Mouse (Mus musculus): ENCODE measurements at regions not wholly inside any gene's neighbourhood (a gene's known extent, or its start where the extent isn't known, plus 50 kb on each side); places are given as distances from the start of the nearest gene placed in this dataset.
"Not testable (repeated sequence)": the region's sequence is repeated elsewhere in the genome, so short reads cannot be mapped to it uniquely, and the experiment has no call there.

GRCm38 (mm10) chr2:92664939-92665338 lies 65.4 kb downstream of the Chst1 start:
- no peak for DNase-seq

GRCm38 (mm10) chr2:92667192-92667591 lies 67.7 kb downstream of the Chst1 start:
- peak; percentile 33 for DNase-seq

GRCm38 (mm10) chr2:92667756-92668155 lies 68.2 kb downstream of the Chst1 start:
- peak; percentile 13 for DNase-seq

GRCm38 (mm10) chr2:92669431-92670081 lies 70.0 kb downstream of the Chst1 start:
- DNase-seq = not testable (repeated sequence)

- peak; percentile 18 for DNase-seq
Measured at GRCm38 (mm10) chr2:92671586-92671985, 72.1 kb downstream of the Chst1 start.

- DNase-seq = no peak
Measured at GRCm38 (mm10) chr2:92672106-92672505, 72.6 kb downstream of the Chst1 start.

GRCm38 (mm10) chr2:92673064-92673813 lies 73.7 kb downstream of the Chst1 start:
- no peak for DNase-seq

- DNase-seq = no peak
Measured at GRCm38 (mm10) chr2:92673931-92674330, 74.4 kb downstream of the Chst1 start.

GRCm38 (mm10) chr2:92675247-92675646 lies 75.7 kb downstream of the Chst1 start:
- DNase-seq = no peak

GRCm38 (mm10) chr2:92678276-92678930 lies 78.9 kb downstream of the Chst1 start:
- no peak for DNase-seq

GRCm38 (mm10) chr2:92678999-92679704 lies 79.6 kb downstream of the Chst1 start:
- DNase-seq = no peak

- DNase-seq = no peak
Measured at GRCm38 (mm10) chr2:92682256-92682655, 82.7 kb downstream of the Chst1 start.

- DNase-seq = no peak
Measured at GRCm38 (mm10) chr2:92687702-92688101, 88.2 kb downstream of the Chst1 start.

- no peak for DNase-seq
Measured at GRCm38 (mm10) chr2:92689203-92689602, 89.7 kb downstream of the Chst1 start.

GRCm38 (mm10) chr2:92690304-92690703 lies 90.8 kb downstream of the Chst1 start:
- no peak for DNase-seq

- no peak for DNase-seq
Measured at GRCm38 (mm10) chr2:92691438-92691837, 91.9 kb downstream of the Chst1 start.

- DNase-seq = no peak
Measured at GRCm38 (mm10) chr2:92692623-92693022, 93.1 kb downstream of the Chst1 start.

GRCm38 (mm10) chr2:92693024-92693423 lies 93.5 kb downstream of the Chst1 start:
- no peak for DNase-seq

GRCm38 (mm10) chr2:92694797-92695196 lies 95.3 kb downstream of the Chst1 start:
- no peak for DNase-seq

GRCm38 (mm10) chr2:92695869-92696268 lies 96.4 kb downstream of the Chst1 start:
- DNase-seq = no peak

GRCm38 (mm10) chr2:92697721-92698120 lies 98.2 kb downstream of the Chst1 start:
- DNase-seq = no peak

- DNase-seq = no peak
Measured at GRCm38 (mm10) chr2:92699360-92699759, 99.9 kb downstream of the Chst1 start.

- no peak for DNase-seq
Measured at GRCm38 (mm10) chr2:92704035-92704434, 104.5 kb downstream of the Chst1 start.
